Mouse (Mus musculus): ENCODE data around the gene Ramp1. TPM values are rescaled to one million over a fixed set of nuclear protein-coding genes. Genes with fewer than 3 reads are reported as not detected.

Gene Ramp1
- polyA plus RNA-seq, 1 experiment = 3.1 TPM

GRCm38 (mm10) chr1:91248242-91248641 is 68.6 kb downstream of the Ramp1 start:
- Histone ChIP-seq H3K27me3 (ENCODE audit: control insufficient read depth, insufficient read depth, insufficient read length) (no peaks in the 10 kb centered on the region), H3K4me3 (peak overlapping the region; percentile 68), H3K36me3 (ENCODE audit: control insufficient read depth, insufficient read depth) (no peaks in the 10 kb centered on the region), H3K4me2 (ENCODE audit: low read depth) (peak overlapping the region; percentile 89), H3K79me2 (ENCODE audit: control insufficient read depth, insufficient read depth) (peaks cover 36% of the 10 kb centered on the region), H3ac (ENCODE audit: control insufficient read depth, insufficient read length) (no peak overlapping the region)
- TF ChIP-seq REST (IDR thresholded peaks at IDR 0.05; ENCODE audit: insufficient read depth, insufficient read length) (no peak), TCF12 (IDR thresholded peaks at IDR 0.05; ENCODE audit: insufficient read depth, poor library complexity, severe bottlenecking) (peak; percentile 90), MAX (IDR thresholded peaks at IDR 0.05; ENCODE audit: low read depth) (no peak), USF1 (IDR thresholded peaks at IDR 0.05; ENCODE audit: low read depth) (no peak), CEBPB (IDR thresholded peaks at IDR 0.05; ENCODE audit: insufficient read depth, poor library complexity, severe bottlenecking) (peak; percentile 86), POLR2A (IDR thresholded peaks at IDR 0.05; ENCODE audit: insufficient read length, low read depth) (no peak), TCF3 (IDR thresholded peaks at IDR 0.05; ENCODE audit: insufficient read length, low read depth) (peak; percentile 65), SRF (IDR thresholded peaks at IDR 0.05; ENCODE audit: control insufficient read depth, insufficient read length, low read depth) (no peak), POLR2AphosphoS2 (IDR thresholded peaks at IDR 0.05; ENCODE audit: insufficient read length, low read depth) (no peak), MYOG (IDR thresholded peaks at IDR 0.05; ENCODE audit: control insufficient read depth in 1 of 3, insufficient read depth in 1 of 3, insufficient read length in 2 of 3, low read depth in 2 of 3) (peak in 1 of 3 experiments; percentile 89), MYOD1 (IDR thresholded peaks at IDR 0.05; ENCODE audit: control insufficient read depth in 1 of 3, insufficient read length in 2 of 3, low read depth in 2 of 3) (peak; percentile 93 to 94 (median 94)), E2F4 (IDR thresholded peaks at IDR 0.05; ENCODE audit: insufficient read depth) (no peak)

GRCm38 (mm10) chr1:91248970-91249369 is 69.3 kb downstream of the Ramp1 start:
- Histone ChIP-seq H3K27me3 (ENCODE audit: control insufficient read depth, insufficient read depth, insufficient read length) (no peaks in the 10 kb centered on the region), H3K4me2 (ENCODE audit: low read depth) (peak overlapping the region; percentile 89), H3K79me2 (ENCODE audit: control insufficient read depth, insufficient read depth) (peaks cover 43% of the 10 kb centered on the region), H3K36me3 (ENCODE audit: control insufficient read depth, insufficient read depth) (no peaks in the 10 kb centered on the region), H3ac (ENCODE audit: control insufficient read depth, insufficient read length) (no peak overlapping the region), H3K4me3 (peak overlapping the region; percentile 68)
- TF ChIP-seq USF1 (IDR thresholded peaks at IDR 0.05; ENCODE audit: low read depth) (no peak), MYOD1 (IDR thresholded peaks at IDR 0.05; ENCODE audit: control insufficient read depth in 1 of 3, insufficient read length in 2 of 3, low read depth in 2 of 3) (no peak), TCF12 (IDR thresholded peaks at IDR 0.05; ENCODE audit: insufficient read depth, poor library complexity, severe bottlenecking) (no peak), MAX (IDR thresholded peaks at IDR 0.05; ENCODE audit: low read depth) (no peak), MYOG (IDR thresholded peaks at IDR 0.05; ENCODE audit: control insufficient read depth in 1 of 3, insufficient read depth in 1 of 3, insufficient read length in 2 of 3, low read depth in 2 of 3) (no peak)

- Histone ChIP-seq H3K4me3 (peak within 1 kb of the TSS; percentile 68), H3K4me2 (ENCODE audit: low read depth) (peak within 1 kb of the TSS; percentile 92), H3K27me3 (ENCODE audit: control insufficient read depth, insufficient read depth, insufficient read length) (no peaks in the 10 kb centered on the region), H3ac (ENCODE audit: control insufficient read depth, insufficient read length) (peak within 1 kb of the TSS; percentile 96), H3K36me3 (ENCODE audit: control insufficient read depth, insufficient read depth) (no peaks in the 10 kb centered on the region), H3K79me2 (ENCODE audit: control insufficient read depth, insufficient read depth) (peaks cover 51% of the 10 kb centered on the region)
- TF ChIP-seq USF1 (IDR thresholded peaks at IDR 0.05; ENCODE audit: low read depth) (peak; percentile 45), MYOG (IDR thresholded peaks at IDR 0.05; ENCODE audit: control insufficient read depth in 1 of 3, insufficient read depth in 1 of 3, insufficient read length in 2 of 3, low read depth in 2 of 3) (peak in 1 of 3 experiments; percentile 51), CEBPB (IDR thresholded peaks at IDR 0.05; ENCODE audit: insufficient read depth, poor library complexity, severe bottlenecking) (no peak), POLR2AphosphoS2 (IDR thresholded peaks at IDR 0.05; ENCODE audit: insufficient read length, low read depth) (peak; percentile 96), MAX (IDR thresholded peaks at IDR 0.05; ENCODE audit: low read depth) (no peak), TCF3 (IDR thresholded peaks at IDR 0.05; ENCODE audit: insufficient read length, low read depth) (peak; percentile 3), TCF12 (IDR thresholded peaks at IDR 0.05; ENCODE audit: insufficient read depth, poor library complexity, severe bottlenecking) (no peak), POLR2A (IDR thresholded peaks at IDR 0.05; ENCODE audit: insufficient read length, low read depth) (peak; percentile 85), SRF (IDR thresholded peaks at IDR 0.05; ENCODE audit: control insufficient read depth, insufficient read length, low read depth) (peak; percentile 59), MYOD1 (IDR thresholded peaks at IDR 0.05; ENCODE audit: control insufficient read depth in 1 of 3, insufficient read length in 2 of 3, low read depth in 2 of 3) (no peak), E2F4 (IDR thresholded peaks at IDR 0.05; ENCODE audit: insufficient read depth) (no peak), REST (IDR thresholded peaks at IDR 0.05; ENCODE audit: insufficient read depth, insufficient read length) (no peak)
These were observed 70.2 kb downstream of the Ramp1 start, which contains the start of gene Ube2f for GRCm38 (mm10) chr1:91249564-91250414. Gene Ube2f, plus strand, starts transcription at chr1:91250304.

GRCm38 (mm10) chr1:91250415-91251147 is 71.0 kb downstream of the Ramp1 start:
- peak overlapping the region; percentile 92 for H3K4me2 ChIP-seq (ENCODE audit: low read depth)
- H3K36me3 ChIP-seq (ENCODE audit: control insufficient read depth, insufficient read depth) = no peaks in the 10 kb centered on the region
- TF ChIP-seq MYOD1 (IDR thresholded peaks at IDR 0.05; ENCODE audit: control insufficient read depth in 1 of 3, insufficient read length in 2 of 3, low read depth in 2 of 3) (peak in 1 of 3 experiments; percentile 32), MYOG (IDR thresholded peaks at IDR 0.05; ENCODE audit: control insufficient read depth in 1 of 3, insufficient read depth in 1 of 3, insufficient read length in 2 of 3, low read depth in 2 of 3) (no peak)
- H3K79me2 ChIP-seq (ENCODE audit: control insufficient read depth, insufficient read depth) = peaks cover 59% of the 10 kb centered on the region
- H3K4me3 ChIP-seq = peak overlapping the region; percentile 68
- H3ac ChIP-seq (ENCODE audit: control insufficient read depth, insufficient read length) = peak overlapping the region; percentile 96
- no peaks in the 10 kb centered on the region for H3K27me3 ChIP-seq (ENCODE audit: control insufficient read depth, insufficient read depth, insufficient read length)
